Mouse (Mus musculus) common myeloid progenitor, adult 5-6 weeks (primary cell): Measurements from ENCODE around the gene Nudt14. TPM values are rescaled to one million over a fixed set of nuclear protein-coding genes. Genes with fewer than 3 reads are reported as not detected.
A peak's percentile ranks its signal among the peaks of the same experiment; 100 is the strongest.

Experiments
- ATAC-seq: replicated peaks from 2 replicates; pipeline ENCODE4 v1.8.0; 2016; ENCODE audit warnings: low read depth, mild to moderate bottlenecking, moderate TSS enrichment, inconsistent platforms; ENCODE audit not compliant: poor library complexity, severe bottlenecking
- total RNA-seq: library from RNA; stranded (forward); fragments of 200-1000, 187-1606 nt; gene quantifications from 2 replicates; pipeline ENCODE4 v1.2.3, GENCODE M21; 2017

The Nudt14 gene
- total RNA-seq, 1 experiment from 2014 or later, result 17.4 TPM

- no peak for ATAC-seq
Observed at GRCm38 (mm10) chr12:112951150-112951842, 9.4 kb upstream of the Nudt14 start.

- peak; percentile 1; the same call in 1 of the 2 replicates for ATAC-seq
Observed at GRCm38 (mm10) chr12:112950761-112951129, 8.8 kb upstream of the Nudt14 start.

DNA sequence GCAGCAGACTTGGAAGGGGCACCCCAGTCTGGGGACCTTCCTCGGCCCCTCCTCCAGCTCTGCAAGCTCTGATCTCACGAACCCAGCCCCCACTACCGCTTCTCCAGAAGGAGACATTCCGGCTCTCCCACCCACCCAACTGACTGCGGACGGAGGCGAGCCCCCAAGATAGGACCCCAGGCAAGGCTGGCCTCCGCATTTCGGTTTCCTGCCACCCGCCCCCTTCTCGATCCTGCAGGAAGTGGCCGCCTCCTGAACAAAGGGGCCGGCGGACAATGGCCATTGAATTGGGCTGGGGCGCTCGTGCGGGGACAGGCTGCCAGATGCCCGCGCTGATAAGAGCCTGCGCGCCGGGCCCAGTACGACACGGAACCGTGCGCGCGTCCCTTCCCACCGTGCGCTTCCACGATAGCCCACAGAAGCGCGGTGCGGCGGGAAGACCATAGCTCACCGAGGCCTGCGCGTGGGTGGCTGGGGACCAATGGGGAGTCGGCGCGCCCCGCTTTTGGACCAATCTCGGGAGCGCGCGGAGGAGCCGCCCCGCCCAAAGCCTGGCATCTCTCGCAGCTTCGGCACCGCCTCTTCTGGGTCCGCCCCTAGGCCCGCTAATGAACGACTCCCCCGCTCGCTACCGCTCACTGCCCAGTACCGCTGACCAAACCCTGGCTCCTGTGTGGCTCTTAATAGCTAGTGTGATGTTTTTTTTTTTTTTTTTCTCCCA, 8.3 kb upstream of the Nudt14 start:
- ATAC-seq, result peak; percentile 73

- no peak for ATAC-seq
Observed at GRCm38 (mm10) chr12:112947307-112947706, 5.4 kb upstream of the Nudt14 start.

DNA sequence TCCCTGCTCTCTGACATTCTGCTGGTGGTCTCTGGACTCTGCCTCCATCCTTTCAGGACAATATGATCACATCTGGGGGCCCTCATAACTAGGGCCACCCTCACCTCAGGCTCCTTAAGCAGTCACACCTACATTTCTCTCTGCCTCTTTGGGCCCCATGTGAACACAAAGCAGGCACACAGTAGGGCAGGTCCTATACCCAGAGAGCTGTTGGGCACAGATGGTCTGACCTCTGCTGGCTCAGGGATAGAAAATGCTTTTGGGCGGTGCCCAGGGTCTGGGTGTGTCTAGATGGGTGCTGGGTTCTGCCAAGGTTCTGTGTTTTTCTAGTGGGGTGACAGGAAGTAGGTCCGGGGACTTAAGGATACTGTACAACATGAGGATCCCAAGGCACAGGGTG, 1.7 kb upstream of the Nudt14 start:
- ATAC-seq, result no peak

- ATAC-seq, result no peak
Observed at GRCm38 (mm10) chr12:112941156-112941775, 658 bp downstream of the Nudt14 start.

- no peak for ATAC-seq
Observed at GRCm38 (mm10) chr12:112940710-112941109, 1.2 kb downstream of the Nudt14 start.

DNA sequence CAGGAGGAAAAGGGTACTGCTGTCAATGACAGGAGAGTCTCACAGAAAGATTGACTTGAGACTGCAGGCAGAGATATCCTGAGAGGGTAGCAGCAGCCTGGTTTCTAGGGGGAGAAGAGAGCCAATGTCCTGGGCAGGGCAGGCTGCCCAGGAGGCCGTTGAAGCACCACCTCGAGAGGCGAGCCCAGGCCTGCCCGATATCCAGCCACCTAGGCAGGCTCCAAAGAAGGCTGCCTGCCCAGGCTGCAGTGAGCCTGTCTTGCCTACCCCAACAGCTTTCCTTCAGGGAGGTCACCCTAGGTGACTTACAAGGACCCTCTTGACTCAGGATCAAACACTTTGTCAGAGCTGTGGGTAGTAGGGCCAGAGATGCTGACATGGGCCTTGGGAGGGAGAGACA, 1.7 kb downstream of the Nudt14 start:
- no peak for ATAC-seq

DNA sequence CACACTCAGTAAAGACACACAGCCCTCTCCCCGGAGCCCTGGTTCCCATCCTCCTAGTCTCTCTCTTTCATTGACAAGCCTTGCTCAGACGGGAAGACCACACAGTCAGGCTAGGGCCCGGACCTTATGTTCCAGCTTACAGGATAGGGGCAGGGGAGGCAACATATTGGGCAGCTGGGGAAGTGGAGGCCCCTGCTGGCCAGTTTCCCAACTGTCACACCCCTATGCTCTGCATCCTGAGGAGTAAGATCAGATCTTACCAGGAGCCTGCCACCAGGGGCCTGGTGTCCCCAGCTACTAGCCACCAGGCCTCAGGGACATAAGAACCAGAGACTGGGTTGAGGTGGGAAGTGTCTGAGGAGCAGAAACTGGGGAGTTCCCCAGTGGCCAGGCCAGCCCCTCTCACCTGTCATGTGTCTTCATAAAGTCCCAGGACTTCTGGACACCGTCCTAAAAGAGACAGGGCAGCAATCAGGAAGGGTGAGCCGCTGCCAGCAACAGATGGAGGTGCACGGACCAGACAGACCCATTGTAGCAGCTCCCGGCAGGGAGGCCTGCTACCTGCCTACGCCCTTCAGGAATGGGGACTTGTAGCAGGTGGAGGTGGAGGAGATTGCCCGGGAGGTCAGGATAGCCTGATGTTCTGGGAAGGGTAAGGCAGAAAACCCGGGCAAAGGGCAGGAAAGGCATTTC, 2.9 kb downstream of the Nudt14 start:
- peak; percentile 48 for ATAC-seq

DNA sequence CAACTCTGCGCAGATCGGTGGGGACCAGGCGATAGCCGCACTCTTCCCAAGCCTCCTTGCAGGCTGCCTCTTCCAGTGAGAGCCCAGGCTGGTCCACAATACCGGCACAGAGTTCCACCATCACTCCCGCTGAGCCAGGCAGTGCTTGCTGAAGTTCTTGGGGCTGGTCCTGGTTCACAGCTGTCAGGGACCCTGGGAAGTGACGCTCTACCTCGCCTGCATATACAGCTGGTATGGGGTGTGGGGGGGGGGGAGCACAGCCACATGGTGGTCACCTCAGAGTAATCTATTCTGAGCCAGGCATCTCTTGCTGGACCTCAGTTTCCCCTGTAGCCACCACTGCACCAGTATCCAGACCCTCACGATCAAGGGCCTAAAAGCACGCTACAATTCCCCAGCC, 3.6 kb downstream of the Nudt14 start:
- ATAC-seq, result no peak

DNA sequence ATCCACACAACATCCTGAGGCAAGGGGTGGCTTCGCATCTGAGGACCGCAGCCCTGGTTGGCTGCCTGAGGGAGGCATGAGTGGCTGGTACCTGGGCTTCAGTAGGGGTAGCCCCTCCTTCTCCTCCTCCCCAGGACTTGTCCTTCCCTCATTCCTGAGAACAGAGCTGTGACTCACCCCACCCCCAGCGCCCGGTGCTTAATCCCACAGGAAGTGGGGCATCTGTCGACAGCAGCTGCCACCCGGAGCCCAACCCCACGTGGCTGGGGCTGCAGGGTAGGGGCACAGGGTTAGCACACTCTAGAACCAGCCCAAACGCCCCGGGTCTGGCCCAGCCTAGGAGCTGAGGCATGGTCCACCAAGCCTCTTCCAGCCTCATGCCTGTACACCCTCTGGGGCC, 4.0 kb downstream of the Nudt14 start:
- no peak for ATAC-seq

GRCm38 (mm10) chr12:112932647-112933046, 9.3 kb downstream of the Nudt14 start:
- no peak for ATAC-seq

GRCm38 (mm10) chr12:112929562-112930352, 12.2 kb downstream of the Nudt14 start, which contains the start of gene Jag2:
Jag2 (minus strand) TSS chr12:112929776.
- ATAC-seq, result peak; percentile 64

- 0 out of 2 replicates have a peak, but pooled peaks have one; percentile 20 for ATAC-seq
Observed at GRCm38 (mm10) chr12:112928401-112929241, 13.3 kb downstream of the Nudt14 start.

GRCm38 (mm10) chr12:112927265-112927664, 14.7 kb downstream of the Nudt14 start:
- ATAC-seq, result no peak

DNA sequence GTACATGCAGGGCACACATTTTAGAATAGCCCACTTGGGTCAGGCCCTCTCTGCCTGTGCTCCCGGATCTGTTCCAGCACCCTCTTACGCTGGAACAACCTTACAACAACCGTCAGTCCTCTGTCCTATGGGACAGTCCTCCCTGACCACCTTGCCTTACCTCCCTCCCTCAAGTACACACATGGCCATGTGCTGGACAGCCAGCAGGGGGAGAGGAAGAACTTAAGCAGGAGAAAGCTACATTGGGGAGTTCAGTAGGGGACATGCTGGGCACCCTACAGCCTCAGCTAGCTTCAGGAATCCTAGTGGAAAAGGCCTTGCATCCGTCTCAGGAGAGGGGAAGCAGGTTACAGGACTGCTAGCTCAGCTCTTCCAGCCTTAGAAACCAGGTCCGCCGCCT, 16.0 kb downstream of the Nudt14 start:
- ATAC-seq, result no peak

DNA sequence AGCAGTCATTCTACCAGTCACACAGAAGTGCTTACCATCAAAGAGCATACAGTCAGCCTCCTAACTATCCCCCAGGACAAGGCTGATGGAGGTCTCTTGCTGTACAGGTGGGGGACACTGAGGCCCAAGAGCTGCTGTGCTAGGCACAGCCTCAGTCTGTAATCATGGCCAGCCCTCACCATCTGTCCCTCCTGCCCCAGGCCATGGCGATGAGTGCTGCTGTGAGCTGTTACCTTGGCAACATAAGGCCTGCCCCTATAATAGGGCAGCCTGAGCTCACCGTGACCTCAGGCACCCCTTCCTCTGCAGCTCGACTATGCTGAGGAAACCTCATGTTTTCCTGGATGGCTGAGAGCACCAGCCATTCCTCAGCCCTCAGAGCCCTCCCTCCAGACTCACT, 19.4 kb downstream of the Nudt14 start:
- no peak for ATAC-seq

DNA sequence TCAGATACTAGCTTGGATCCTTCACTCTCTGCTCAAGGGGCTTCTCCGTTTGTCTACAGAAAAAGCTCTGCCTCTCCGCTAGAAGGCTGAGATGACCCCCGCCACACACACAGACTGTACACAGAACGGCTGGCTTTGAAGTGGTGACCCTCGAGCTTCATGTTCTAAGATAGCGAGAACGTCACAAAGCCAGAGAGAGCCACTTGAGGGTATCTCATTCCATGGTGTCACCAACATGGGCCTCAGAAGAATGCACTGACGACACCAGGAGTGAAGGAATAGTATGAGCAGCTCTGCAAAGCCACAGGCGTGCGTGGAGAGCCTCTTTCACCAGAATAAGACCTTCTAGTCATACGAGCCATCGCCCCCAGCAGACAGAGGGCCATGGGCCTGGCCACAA, 20.4 kb downstream of the Nudt14 start:
- ATAC-seq, result no peak

GRCm38 (mm10) chr12:112917906-112918305, 24.0 kb downstream of the Nudt14 start:
- peak; percentile 27 for ATAC-seq
